Mouse (Mus musculus): ENCODE results near the gene Gm49383. TPM values are rescaled to one million over a fixed set of nuclear protein-coding genes. Genes with fewer than 3 reads are reported as not detected.
A peak's percentile ranks its signal among the peaks of the same experiment; 100 is the strongest.
"Not testable (repeated sequence)": the region's sequence is repeated elsewhere in the genome, so short reads cannot be mapped to it uniquely, and the experiment has no call there.

Gene Gm49383
- total RNA-seq, 1 experiment = 11.7 TPM

DNA sequence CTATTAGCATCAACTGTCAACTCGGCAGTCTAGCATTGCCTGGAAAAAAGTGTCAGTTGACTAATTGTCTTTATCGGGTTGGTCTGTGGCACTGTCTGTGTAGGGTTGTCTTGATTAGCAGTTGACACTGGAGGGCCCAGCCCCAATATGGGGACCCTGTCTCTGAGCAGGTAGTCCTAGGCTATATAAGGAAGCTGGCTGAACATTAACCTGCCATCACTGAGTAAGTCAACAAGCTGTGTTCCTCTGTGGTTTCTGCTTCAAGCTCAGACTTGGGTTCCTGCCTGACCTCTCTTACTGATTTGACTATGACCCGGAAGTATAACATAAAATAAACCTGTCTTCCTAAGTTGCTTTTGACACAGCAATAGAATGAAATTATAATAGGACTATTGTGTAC, 20.9 kb downstream of the Gm49383 start:
- Histone ChIP-seq H3K27ac (ENCODE audit: insufficient read depth, low read depth, low read length, poor library complexity, severe bottlenecking) (no peak overlapping the region), H3K4me1 (ENCODE audit: control insufficient read depth in 2 of 2, insufficient read depth in 2 of 2, low read length in 2 of 2, poor library complexity in 1 of 2) (peaks cover 0 to 2% of the 10 kb centered on the region in 2 experiments; a peak in 1 of 4 replicates), H3K36me3 (ENCODE audit: control insufficient read depth, insufficient read depth, low read length, poor library complexity, severe bottlenecking) (peaks cover 3% of the 10 kb centered on the region), H3K4me3 (ENCODE audit: insufficient read depth in 1 of 2, low read depth in 1 of 2, low read length in 2 of 2, poor library complexity in 1 of 2, severe bottlenecking in 1 of 2) (no peak overlapping the region), H3K9ac (ENCODE audit: insufficient read depth, low read depth, low read length, poor library complexity, severe bottlenecking) (no peak overlapping the region), H3K9me3 (ENCODE audit: control insufficient read depth, insufficient read depth, low read depth, low read length) (no peaks in the 10 kb centered on the region)
- in situ Hi-C loops (cut with MboI; ENCODE audit: low sequenced_read_pairs in 2 of 2, unreplicated experiment in 2 of 2) = no loop called here
- no peak for DNase-seq (ENCODE audit: low read depth, low spot score)
- TF ChIP-seq CHD2 (IDR thresholded peaks at IDR 0.05; ENCODE audit: low read depth, low read length) (no peak), ZNF384 (IDR thresholded peaks at IDR 0.05; ENCODE audit: low read depth, low read length) (no peak), HCFC1 (IDR thresholded peaks at IDR 0.05; ENCODE audit: borderline replicate concordance, insufficient read depth, low read length) (no peak), MAFK (IDR thresholded peaks at IDR 0.05; ENCODE audit: insufficient read depth, low read depth, low read length) (no peak), ZC3H11A (IDR thresholded peaks at IDR 0.05; ENCODE audit: borderline replicate concordance, low read depth, low read length) (no peak)

DNA sequence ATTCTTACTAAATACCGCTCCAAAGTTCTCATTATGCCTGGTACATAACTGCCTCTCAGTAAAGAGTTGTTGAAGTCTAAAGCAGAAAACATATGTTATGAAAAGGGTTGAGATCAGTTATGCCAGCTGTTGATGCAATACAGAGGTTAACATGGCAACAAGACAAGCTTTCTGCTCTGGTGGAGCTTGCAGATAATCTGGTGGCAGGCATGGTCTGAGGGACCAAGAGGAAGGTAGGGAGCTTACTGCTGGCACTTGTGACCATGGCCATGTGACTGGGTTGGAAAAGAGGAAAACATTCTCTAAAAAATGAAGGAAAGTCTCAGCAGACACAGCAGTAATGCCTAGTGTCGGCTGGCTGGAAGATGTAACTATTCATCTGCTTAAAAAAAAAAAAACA, 25.6 kb downstream of the Gm49383 start:
- TF ChIP-seq MAFK (IDR thresholded peaks at IDR 0.05; ENCODE audit: insufficient read depth, low read depth, low read length) (no peak), ZNF384 (IDR thresholded peaks at IDR 0.05; ENCODE audit: low read depth, low read length) (no peak), CHD2 (IDR thresholded peaks at IDR 0.05; ENCODE audit: low read depth, low read length) (no peak), HCFC1 (IDR thresholded peaks at IDR 0.05; ENCODE audit: borderline replicate concordance, insufficient read depth, low read length) (no peak), ZC3H11A (IDR thresholded peaks at IDR 0.05; ENCODE audit: borderline replicate concordance, low read depth, low read length) (no peak)
- no peaks in the 10 kb centered on the region for H3K9me3 ChIP-seq (ENCODE audit: control insufficient read depth, insufficient read depth, low read depth, low read length)
- H3K27ac ChIP-seq (ENCODE audit: insufficient read depth, low read depth, low read length, poor library complexity, severe bottlenecking) = no peak overlapping the region
- no peak overlapping the region for H3K9ac ChIP-seq (ENCODE audit: insufficient read depth, low read depth, low read length, poor library complexity, severe bottlenecking)
- in situ Hi-C loops (cut with MboI; ENCODE audit: low sequenced_read_pairs in 2 of 2, unreplicated experiment in 2 of 2) = no loop called here
- peaks cover 3% of the 10 kb centered on the region for H3K36me3 ChIP-seq (ENCODE audit: control insufficient read depth, insufficient read depth, low read length, poor library complexity, severe bottlenecking)
- peaks cover 0 to under 1% of the 10 kb centered on the region in 2 experiments for H3K4me1 ChIP-seq (ENCODE audit: control insufficient read depth in 2 of 2, insufficient read depth in 2 of 2, low read length in 2 of 2, poor library complexity in 1 of 2)
- H3K4me3 ChIP-seq (ENCODE audit: insufficient read depth in 1 of 2, low read depth in 1 of 2, low read length in 2 of 2, poor library complexity in 1 of 2, severe bottlenecking in 1 of 2) = no peak overlapping the region
- DNase-seq (ENCODE audit: low read depth, low spot score) = no peak

DNA sequence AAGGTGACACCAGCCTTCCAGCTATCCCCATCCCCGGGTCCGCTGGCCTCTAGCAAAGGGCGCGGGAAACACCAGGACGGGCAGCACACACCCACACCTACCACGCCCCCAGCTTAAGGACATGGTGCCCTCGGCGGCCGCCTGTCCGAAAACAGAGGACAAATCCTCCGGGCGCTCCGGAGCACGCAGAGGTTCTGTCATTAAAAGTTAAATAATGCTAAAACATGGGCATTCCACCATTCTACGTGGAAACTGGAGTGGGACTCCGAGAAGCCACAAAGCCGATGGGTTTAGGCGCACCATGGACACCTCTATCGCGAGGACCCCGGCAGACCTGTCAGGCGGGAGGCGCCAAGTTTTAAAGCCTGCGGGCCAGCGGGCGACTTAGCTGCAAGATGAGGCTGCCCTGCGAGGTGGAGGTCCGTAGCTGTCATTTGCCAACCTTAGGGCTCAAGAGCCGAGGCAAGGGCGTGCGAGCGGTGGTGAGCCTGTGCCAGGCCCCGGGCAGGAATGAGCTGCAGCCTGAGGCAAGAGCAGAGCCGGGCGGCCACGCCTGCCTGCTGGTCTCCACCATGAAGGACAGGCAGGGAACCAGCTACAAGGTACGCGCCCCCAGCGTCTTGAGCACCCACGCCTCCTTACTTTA, 28.3 kb downstream of the Gm49383 start, which contains the start of gene Lrr1:
Gene Lrr1 (plus strand): TSS at position 354 of the 646 bp plus-strand sequence.
- Histone ChIP-seq H3K9me3 (ENCODE audit: control insufficient read depth, insufficient read depth, low read depth, low read length) (no peaks in the 10 kb centered on the region), H3K9ac (ENCODE audit: insufficient read depth, low read depth, low read length, poor library complexity, severe bottlenecking) (peak within 1 kb of the TSS; percentile 87), H3K36me3 (ENCODE audit: control insufficient read depth, insufficient read depth, low read length, poor library complexity, severe bottlenecking) (no peaks in the 10 kb centered on the region; the same call in 1 of the 2 replicates), H3K27ac (ENCODE audit: insufficient read depth, low read depth, low read length, poor library complexity, severe bottlenecking) (peak within 1 kb of the TSS; percentile 50; the same call in 1 of the 2 replicates), H3K4me1 (ENCODE audit: control insufficient read depth in 2 of 2, insufficient read depth in 2 of 2, low read length in 2 of 2, poor library complexity in 1 of 2) (peaks cover 0 to 3% of the 10 kb centered on the region in 2 experiments), H3K4me3 (ENCODE audit: insufficient read depth in 1 of 2, low read depth in 1 of 2, low read length in 2 of 2, poor library complexity in 1 of 2, severe bottlenecking in 1 of 2) (peak within 1 kb of the TSS; percentile 61 to 97)
- in situ Hi-C loops (cut with MboI; ENCODE audit: low sequenced_read_pairs in 2 of 2, unreplicated experiment in 2 of 2) = no loop called here
- TF ChIP-seq MAFK (IDR thresholded peaks at IDR 0.05; ENCODE audit: insufficient read depth, low read depth, low read length) (no peak), ZC3H11A (IDR thresholded peaks at IDR 0.05; ENCODE audit: borderline replicate concordance, low read depth, low read length) (no peak), HCFC1 (IDR thresholded peaks at IDR 0.05; ENCODE audit: borderline replicate concordance, insufficient read depth, low read length) (no peak), CHD2 (IDR thresholded peaks at IDR 0.05; ENCODE audit: low read depth, low read length) (no peak), ZNF384 (IDR thresholded peaks at IDR 0.05; ENCODE audit: low read depth, low read length) (no peak)
- no peak for DNase-seq (ENCODE audit: low read depth, low spot score)

DNA sequence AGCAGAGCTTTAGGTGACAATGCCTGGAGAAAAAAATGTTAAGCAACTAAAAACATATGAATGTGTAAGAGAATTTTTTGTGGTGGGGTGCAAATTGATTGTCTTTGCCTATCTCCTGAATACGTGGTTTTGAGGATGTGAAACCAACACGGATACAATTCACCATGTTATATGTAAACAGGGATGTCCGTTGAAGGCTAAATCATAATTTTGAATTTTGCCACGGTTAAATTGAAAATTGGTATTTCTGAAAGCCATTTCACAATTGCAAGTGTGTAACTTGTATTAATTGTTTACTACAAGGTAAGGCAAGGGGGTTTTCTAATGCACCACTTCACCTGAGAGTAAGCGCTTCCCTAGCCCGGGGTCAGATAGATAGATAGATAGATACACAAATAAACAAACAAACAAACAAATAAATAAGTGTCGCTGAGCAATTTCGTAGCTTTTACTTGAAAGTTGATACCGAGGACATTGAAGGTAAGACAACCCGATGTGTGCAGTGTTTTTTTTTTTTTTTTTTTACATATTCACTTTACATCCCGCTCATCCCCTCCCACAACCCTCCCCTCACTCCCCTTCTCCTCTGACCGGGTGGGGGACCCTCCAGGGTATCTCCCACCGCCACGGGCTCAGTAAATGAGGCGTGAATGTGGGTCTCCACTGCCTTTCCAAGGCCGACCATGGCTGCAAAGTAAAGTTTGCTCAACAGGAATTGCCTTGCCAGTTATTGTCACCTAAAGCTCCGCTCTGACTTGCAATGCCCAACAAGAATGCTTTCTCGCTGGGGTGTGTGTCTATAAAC, 29.0 kb downstream of the Gm49383 start:
- in situ Hi-C loops (cut with MboI; ENCODE audit: low sequenced_read_pairs in 2 of 2, unreplicated experiment in 2 of 2) = no loop called here
- no peak for TF ChIP-seq HCFC1 (IDR thresholded peaks at IDR 0.05; ENCODE audit: borderline replicate concordance, insufficient read depth, low read length)
- TF ChIP-seq CHD2 (IDR thresholded peaks at IDR 0.05; ENCODE audit: low read depth, low read length) = no peak
- TF ChIP-seq ZNF384 (IDR thresholded peaks at IDR 0.05; ENCODE audit: low read depth, low read length) = no peak
- no peak for TF ChIP-seq MAFK (IDR thresholded peaks at IDR 0.05; ENCODE audit: insufficient read depth, low read depth, low read length)
- no peak for TF ChIP-seq ZC3H11A (IDR thresholded peaks at IDR 0.05; ENCODE audit: borderline replicate concordance, low read depth, low read length)
- no peak overlapping the region for H3K27ac ChIP-seq (ENCODE audit: insufficient read depth, low read depth, low read length, poor library complexity, severe bottlenecking)

GRCm38 (mm10) chr12:69166861-69167581, 29.9 kb downstream of the Gm49383 start:
- H3K36me3 ChIP-seq (ENCODE audit: control insufficient read depth, insufficient read depth, low read length, poor library complexity, severe bottlenecking); in situ Hi-C loops (cut with MboI; ENCODE audit: low sequenced_read_pairs in 2 of 2, unreplicated experiment in 2 of 2); H3K4me1 ChIP-seq (ENCODE audit: control insufficient read depth in 2 of 2, insufficient read depth in 2 of 2, low read length in 2 of 2, poor library complexity in 1 of 2); H3K27ac ChIP-seq (ENCODE audit: insufficient read depth, low read depth, low read length, poor library complexity, severe bottlenecking); H3K9me3 ChIP-seq (ENCODE audit: control insufficient read depth, insufficient read depth, low read depth, low read length); H3K4me3 ChIP-seq (ENCODE audit: insufficient read depth in 1 of 2, low read depth in 1 of 2, low read length in 2 of 2, poor library complexity in 1 of 2, severe bottlenecking in 1 of 2); H3K9ac ChIP-seq (ENCODE audit: insufficient read depth, low read depth, low read length, poor library complexity, severe bottlenecking); DNase-seq (ENCODE audit: low read depth, low spot score): not testable (repeated sequence)

More for the DNA sequence above, 29.0 kb downstream of the Gm49383 start:
- no peak for DNase-seq (ENCODE audit: low read depth, low spot score)
- Histone ChIP-seq H3K9me3 (ENCODE audit: control insufficient read depth, insufficient read depth, low read depth, low read length) (no peaks in the 10 kb centered on the region), H3K4me3 (ENCODE audit: insufficient read depth in 1 of 2, low read depth in 1 of 2, low read length in 2 of 2, poor library complexity in 1 of 2, severe bottlenecking in 1 of 2) (peak overlapping the region; percentile 61 to 97), H3K4me1 (ENCODE audit: control insufficient read depth in 2 of 2, insufficient read depth in 2 of 2, low read length in 2 of 2, poor library complexity in 1 of 2) (peaks cover 0 to 4% of the 10 kb centered on the region in 2 experiments), H3K9ac (ENCODE audit: insufficient read depth, low read depth, low read length, poor library complexity, severe bottlenecking) (peak overlapping the region; percentile 57), H3K36me3 (ENCODE audit: control insufficient read depth, insufficient read depth, low read length, poor library complexity, severe bottlenecking) (no peaks in the 10 kb centered on the region; the same call in 1 of the 2 replicates)
